Mouse (Mus musculus) cortical plate, adult 2 months (tissue): Measurements from ENCODE around the gene Map3k20.

Experiments
- CTCF ChIP-seq: fragments of 200-500 bp; IDR thresholded peaks from 2 replicates; pipeline ENCODE4 v1.5.1; 2011; ENCODE audit warnings: mild to moderate bottlenecking, control low read depth, low read length; ENCODE audit not compliant: insufficient read depth; ENCODE audit errors: extremely low read depth
- POLR2A ChIP-seq: fragments of 200-500 bp; IDR thresholded peaks from 2 replicates; pipeline ENCODE4 v1.6.1; 2011; ENCODE audit warnings: mild to moderate bottlenecking, low read length, control low read depth; ENCODE audit not compliant: insufficient read depth; ENCODE audit errors: extremely low read depth

DNA sequence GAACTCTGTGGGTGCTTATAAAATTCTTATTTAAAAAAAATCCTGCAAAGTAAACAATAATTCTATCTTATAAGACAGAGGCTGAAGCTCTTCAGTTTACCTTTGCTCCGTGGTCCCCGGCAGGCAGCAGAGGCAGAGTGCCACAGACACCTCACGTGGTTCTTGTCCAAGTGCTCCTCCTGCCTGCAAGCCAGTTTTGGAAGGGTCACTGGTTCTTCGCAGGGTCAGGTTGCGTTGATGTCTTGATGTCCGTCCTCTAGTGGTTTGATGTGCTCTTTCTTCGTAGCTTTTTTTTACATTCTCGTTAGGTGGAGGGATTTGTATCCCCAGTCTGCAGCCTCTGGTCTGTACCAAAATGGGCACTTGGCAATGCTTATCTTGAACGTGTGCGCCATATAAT, 71.0 kb downstream of the Map3k20 start:
- no peak for TF ChIP-seq CTCF
- no peak for TF ChIP-seq POLR2A
